Mouse (Mus musculus) E14TG2a.4 (cell line): Measurements from ENCODE around the gene Carns1.

ENCODE experiments used
- H3K27me3 ChIP-seq: 2 replicates; pipeline ENCODE4 v1.6.1; 2014; ENCODE audit warnings: low read length, control low read depth; ENCODE audit not compliant: insufficient read depth
- H3K36me3 ChIP-seq: 2 replicates; pipeline ENCODE4 v1.6.1; 2014; ENCODE audit warnings: low read length, control low read depth; ENCODE audit not compliant: insufficient read depth
- H3K4me1 ChIP-seq: replicated peaks from 2 replicates; pipeline ENCODE4 v1.6.1; 2014; ENCODE audit warnings: low read depth, low read length, control low read depth
- H3K4me3 ChIP-seq: replicated peaks from 2 replicates; pipeline ENCODE4 v1.5.1; 2014; ENCODE audit warnings: mild to moderate bottlenecking, low read length
- H3K9me3 ChIP-seq: 2 replicates; pipeline ENCODE4 v1.6.1; 2014; ENCODE audit warnings: low read length, control low read depth
- CTCF ChIP-seq: conservative IDR thresholded peaks from 2 replicates; pipeline ENCODE4 v1.5.1; 2014; ENCODE audit warnings: low read length
- NANOG ChIP-seq: IDR thresholded peaks from 2 replicates; pipeline ENCODE4 v1.6.1; 2014; ENCODE audit warnings: borderline replicate concordance, low read length, mixed read lengths
- POU5F1 ChIP-seq: IDR thresholded peaks from 2 replicates; pipeline ENCODE4 v1.6.1; 2014; ENCODE audit warnings: low read length, borderline replicate concordance

Carns1 gene

DNA sequence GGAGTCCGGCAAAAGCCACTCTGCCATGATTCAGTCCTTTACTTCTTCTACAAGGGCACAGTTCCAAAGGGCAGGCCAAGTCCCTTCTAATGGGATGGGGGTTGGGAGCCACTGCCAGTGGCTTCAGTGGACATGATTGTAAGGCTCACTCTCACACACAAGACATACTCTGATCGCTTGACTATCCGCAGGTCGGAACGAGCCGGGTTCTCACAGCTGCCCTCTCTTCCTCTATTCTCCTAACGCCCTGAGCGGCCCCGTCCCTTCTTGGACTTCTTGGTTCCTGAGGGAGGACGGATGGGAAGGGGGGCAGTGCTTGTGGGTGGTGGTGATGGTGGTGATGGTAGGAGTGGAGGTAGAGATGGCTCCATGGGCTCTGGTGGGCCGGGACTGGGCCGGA, 18.5 kb downstream of the Carns1 start:
- Histone ChIP-seq H3K36me3 (peaks cover 84% of the 10 kb centered on the region), H3K4me3 (no peak overlapping the region), H3K4me1 (peaks cover 68% of the 10 kb centered on the region), H3K27me3 (no peaks in the 10 kb centered on the region), H3K9me3 (no peaks in the 10 kb centered on the region)
- no peak for TF ChIP-seq CTCF
- no peak for TF ChIP-seq NANOG
- TF ChIP-seq POU5F1: no peak

DNA sequence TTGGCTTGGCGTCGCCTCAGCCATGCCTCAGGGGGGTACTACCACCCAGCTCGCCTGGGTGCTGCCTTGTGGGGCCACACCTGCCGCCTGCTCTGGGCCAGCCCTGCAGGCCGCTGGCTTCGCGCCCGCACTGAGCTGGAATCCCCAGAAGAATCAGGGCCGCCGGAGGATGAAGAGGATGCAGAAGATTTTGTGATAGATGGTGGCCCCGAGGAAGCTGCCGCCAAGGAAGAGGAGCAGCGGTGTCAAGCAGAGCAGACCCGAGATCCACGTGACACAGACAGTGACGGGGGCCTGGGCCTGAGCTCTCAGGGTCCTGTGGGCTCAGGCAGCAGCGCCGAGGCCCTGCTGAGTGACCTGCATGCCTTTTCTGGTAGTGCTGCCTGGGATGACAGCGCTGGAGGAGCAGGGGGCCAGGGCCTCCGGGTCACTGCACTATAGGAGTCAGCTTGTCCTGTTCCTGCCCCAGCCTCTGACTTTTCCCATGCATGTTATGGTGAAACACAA, 19.2 kb downstream of the Carns1 start:
- H3K36me3 ChIP-seq: peaks cover 82% of the 10 kb centered on the region
- H3K27me3 ChIP-seq: no peaks in the 10 kb centered on the region
- peaks cover 68% of the 10 kb centered on the region for H3K4me1 ChIP-seq
- TF ChIP-seq POU5F1: no peak
- no peak for TF ChIP-seq NANOG
- TF ChIP-seq CTCF: no peak
- H3K4me3 ChIP-seq: peak overlapping the region; percentile 72
- H3K9me3 ChIP-seq: no peaks in the 10 kb centered on the region

- Histone ChIP-seq H3K4me1 (peaks cover 71% of the 10 kb centered on the region), H3K27me3 (no peaks in the 10 kb centered on the region), H3K36me3 (peaks cover 82% of the 10 kb centered on the region), H3K4me3 (peak overlapping the region; percentile 72), H3K9me3 (no peaks in the 10 kb centered on the region)
- no peak for TF ChIP-seq CTCF
- TF ChIP-seq POU5F1: no peak
- TF ChIP-seq NANOG: no peak
Observed at GRCm38 (mm10) chr19:4155223-4156072, 19.8 kb downstream of the Carns1 start.

- TF ChIP-seq NANOG (no peak), CTCF (no peak), POU5F1 (no peak)
- peak overlapping the region; percentile 72 for H3K4me3 ChIP-seq
- peaks cover 79% of the 10 kb centered on the region for H3K4me1 ChIP-seq
- H3K27me3 ChIP-seq: no peaks in the 10 kb centered on the region
- H3K36me3 ChIP-seq: peaks cover 85% of the 10 kb centered on the region
- H3K9me3 ChIP-seq: no peaks in the 10 kb centered on the region
Observed at GRCm38 (mm10) chr19:4154437-4155222, 20.6 kb downstream of the Carns1 start.

GRCm38 (mm10) chr19:4153232-4153654, 22.0 kb downstream of the Carns1 start, which contains the start of gene Ptprcap:
TSS of gene Ptprcap (plus strand) at chr19:4153604.
- no peaks in the 10 kb centered on the region for H3K27me3 ChIP-seq
- no peak for TF ChIP-seq NANOG
- TF ChIP-seq CTCF: no peak
- no peak for TF ChIP-seq POU5F1
- no peaks in the 10 kb centered on the region for H3K9me3 ChIP-seq
- H3K4me3 ChIP-seq: peak within 1 kb of the TSS; percentile 72
- H3K4me1 ChIP-seq: peaks cover 88% of the 10 kb centered on the region
- H3K36me3 ChIP-seq: peaks cover 75% of the 10 kb centered on the region

DNA sequence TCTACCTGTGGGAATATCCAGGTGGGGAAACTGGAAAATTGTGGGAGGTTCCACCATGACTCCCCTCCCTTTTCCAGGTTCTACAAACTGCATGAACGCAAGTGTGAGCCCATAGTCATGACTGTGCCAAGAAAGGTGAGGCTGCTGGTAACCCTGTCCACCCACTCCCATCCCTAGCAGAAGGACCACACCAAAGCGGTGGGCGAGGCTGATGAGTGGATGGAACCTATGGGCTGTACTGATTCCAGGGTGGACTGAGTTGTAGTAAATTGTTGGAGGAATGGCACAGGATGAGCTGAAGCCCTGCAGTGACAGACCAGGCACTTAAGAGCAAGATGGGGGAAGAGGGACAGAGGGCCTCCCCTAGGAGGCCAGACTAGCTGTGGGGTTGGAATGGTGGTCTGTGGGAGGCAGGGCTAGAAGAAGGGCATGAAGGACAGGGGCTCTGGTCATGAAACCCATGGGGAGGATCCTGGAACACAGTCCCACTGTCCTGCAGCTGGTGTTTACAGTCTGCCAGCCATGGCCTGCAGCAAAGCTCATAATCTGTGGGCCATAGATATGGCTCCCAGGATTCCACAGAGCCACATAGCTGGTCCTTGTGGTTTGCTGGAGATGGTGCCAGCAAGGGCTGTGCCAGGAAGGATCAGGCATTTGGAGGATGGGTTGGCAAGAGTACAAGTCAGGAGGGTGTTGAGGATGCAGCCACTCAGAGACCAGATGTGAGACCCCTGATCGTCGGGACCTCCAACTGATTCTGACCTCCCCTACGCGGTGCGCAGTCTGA, 22.6 kb downstream of the Carns1 start:
- no peak for TF ChIP-seq POU5F1
- TF ChIP-seq NANOG: no peak
- no peak for TF ChIP-seq CTCF
- no peaks in the 10 kb centered on the region for H3K9me3 ChIP-seq
- peaks cover 94% of the 10 kb centered on the region for H3K4me1 ChIP-seq
- peaks cover 69% of the 10 kb centered on the region for H3K36me3 ChIP-seq
- no peaks in the 10 kb centered on the region for H3K27me3 ChIP-seq
- 0 out of 2 replicates have a peak overlapping the region, but pooled peaks have one; percentile 10 for H3K4me3 ChIP-seq

DNA sequence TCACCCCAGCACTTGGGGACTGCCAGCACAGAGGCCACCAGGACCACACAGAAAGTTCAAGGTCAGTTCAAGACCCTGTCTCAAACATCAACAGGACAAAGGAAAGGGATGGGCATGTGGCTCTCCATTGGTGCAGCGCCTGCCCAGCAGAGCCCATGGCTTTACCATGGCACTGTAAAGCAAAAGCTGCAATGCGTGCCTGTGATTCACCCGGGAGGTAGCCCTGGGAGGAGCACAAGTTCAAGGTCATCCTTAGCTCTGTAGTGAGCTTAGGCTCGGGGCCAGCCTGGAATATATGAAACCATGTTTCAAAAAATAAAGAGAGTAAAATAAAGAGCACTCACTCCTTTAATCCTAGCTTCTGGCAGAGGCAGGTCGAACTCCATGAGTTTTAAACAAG, 23.4 kb downstream of the Carns1 start:
- peaks cover 95% of the 10 kb centered on the region for H3K4me1 ChIP-seq
- H3K36me3 ChIP-seq: peaks cover 62% of the 10 kb centered on the region
- H3K9me3 ChIP-seq: no peaks in the 10 kb centered on the region
- no peaks in the 10 kb centered on the region for H3K27me3 ChIP-seq
- H3K4me3 ChIP-seq: peak overlapping the region; percentile 39; the same call in 1 of the 2 replicates
- TF ChIP-seq NANOG: no peak
- no peak for TF ChIP-seq POU5F1
- no peak for TF ChIP-seq CTCF
